Mouse (Mus musculus): ENCODE data around the gene Apbb1. TPM values are rescaled to one million over a fixed set of nuclear protein-coding genes. Genes with fewer than 3 reads are reported as not detected.

Apbb1 gene
- polyA plus RNA-seq (2012; rRNA removed), result 185 and 193 TPM in 2 replicates

DNA sequence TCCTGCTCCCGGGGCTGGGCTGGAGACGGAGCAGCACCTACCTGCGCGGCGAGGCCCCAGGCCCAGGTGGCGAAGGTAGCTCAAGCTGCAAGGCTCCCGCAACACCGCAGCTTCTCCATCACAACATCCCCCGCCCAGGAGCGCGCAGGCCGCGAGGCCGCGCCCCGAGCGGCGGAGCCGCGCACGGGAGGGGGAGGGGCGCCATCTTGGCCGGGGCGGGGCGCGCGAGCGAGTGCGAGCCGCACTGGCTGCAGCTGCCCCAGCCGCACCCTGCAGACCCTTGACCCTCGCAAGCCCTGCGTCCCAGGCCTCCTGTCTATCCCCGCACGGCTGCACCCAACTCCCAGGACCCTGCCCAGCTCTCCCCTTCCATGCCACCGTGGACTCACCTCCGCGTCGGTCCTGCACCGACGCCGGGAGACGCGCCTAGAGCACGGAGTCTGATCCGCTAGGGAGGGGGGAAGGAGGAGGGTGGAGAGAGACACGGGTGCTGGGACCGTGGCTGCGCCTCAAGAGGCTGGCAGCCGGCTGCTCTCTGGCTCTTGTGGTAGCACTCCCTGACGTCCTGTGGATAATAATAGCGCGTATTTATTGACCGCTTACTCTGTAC is at the start of gene Apbb1:
Gene Apbb1 (minus strand): TSS at position 560 of the 610 bp plus-strand sequence.
- no peak for TF ChIP-seq CTCF (IDR thresholded peaks at IDR 0.05; ENCODE audit: insufficient read depth, low read length)
- TF ChIP-seq POLR2A (IDR thresholded peaks at IDR 0.05; ENCODE audit: borderline replicate concordance, extremely low read depth, low read depth, low read length), result peak; percentile 78; the same call in 1 of the 2 replicates
- under 1% methylated on average over 48 of the region's 54 CpGs for WGBS
- Histone ChIP-seq H3K4me1 (ENCODE audit: control insufficient read depth, insufficient read depth, low read length) (peaks cover 8% of the 10 kb centered on the region), H3K4me3 (replicated peaks; ENCODE audit: extremely low read depth, low read depth, low read length) (peak within 1 kb of the TSS; percentile 97)
- DNase-seq, result peak; percentile 87

DNA sequence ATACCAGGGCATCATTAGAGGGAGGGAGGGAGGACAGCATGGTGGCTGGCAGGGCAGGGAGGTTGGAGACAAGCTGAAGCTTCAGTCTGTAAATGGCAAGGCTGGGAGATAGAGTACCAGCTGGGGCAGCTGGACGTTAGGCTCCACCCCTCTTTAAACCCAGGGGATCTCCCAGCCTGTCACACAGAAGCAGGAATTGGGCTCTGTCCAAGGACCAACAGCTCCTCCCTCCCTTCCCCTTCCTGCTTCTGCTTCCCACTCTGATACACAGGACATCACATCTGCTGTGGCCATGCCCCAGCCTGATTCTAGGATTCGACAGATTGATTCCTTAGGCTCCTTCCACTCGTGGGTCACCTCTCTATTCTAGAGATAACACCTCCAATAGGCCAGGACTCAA is 47.2 kb upstream of the Apbb1 start:
- Histone ChIP-seq H3K4me1 (ENCODE audit: control insufficient read depth, insufficient read depth, low read length) (peaks cover 18% of the 10 kb centered on the region; the same call in 1 of the 2 replicates), H3K4me3 (replicated peaks; ENCODE audit: extremely low read depth, low read depth, low read length) (no peak overlapping the region)
- no peak for DNase-seq
- 7% methylated on average over 3 of the region's 3 CpGs for WGBS
- TF ChIP-seq CTCF (IDR thresholded peaks at IDR 0.05; ENCODE audit: insufficient read depth, low read length), result no peak
- 0 out of 2 replicates have a peak, but pooled peaks have one; percentile 17 for TF ChIP-seq POLR2A (IDR thresholded peaks at IDR 0.05; ENCODE audit: borderline replicate concordance, extremely low read depth, low read depth, low read length)

- WGBS, result 53% methylated on average over 6 of the region's 6 CpGs
These were observed 43.9 kb upstream of the Apbb1 start for GRCm38 (mm10) chr7:105625397-105625796.

GRCm38 (mm10) chr7:105621646-105622292 is 40.3 kb upstream of the Apbb1 start:
- WGBS, result 55% methylated on average over 8 of the region's 8 CpGs
- no peak for TF ChIP-seq CTCF (IDR thresholded peaks at IDR 0.05; ENCODE audit: insufficient read depth, low read length)
- TF ChIP-seq POLR2A (IDR thresholded peaks at IDR 0.05; ENCODE audit: borderline replicate concordance, extremely low read depth, low read depth, low read length), result no peak
- no peak overlapping the region for H3K4me3 ChIP-seq (replicated peaks; ENCODE audit: extremely low read depth, low read depth, low read length)
- no peak for DNase-seq
- peaks cover 9% of the 10 kb centered on the region; the same call in 1 of the 2 replicates for H3K4me1 ChIP-seq (ENCODE audit: control insufficient read depth, insufficient read depth, low read length)

More at GRCm38 (mm10) chr7:105625397-105625796, 43.9 kb upstream of the Apbb1 start:
- DNase-seq, result no peak
- H3K4me1 ChIP-seq (ENCODE audit: control insufficient read depth, insufficient read depth, low read length), result peaks cover 23% of the 10 kb centered on the region; the same call in 1 of the 2 replicates
- TF ChIP-seq POLR2A (IDR thresholded peaks at IDR 0.05; ENCODE audit: borderline replicate concordance, extremely low read depth, low read depth, low read length) (no peak), CTCF (IDR thresholded peaks at IDR 0.05; ENCODE audit: insufficient read depth, low read length) (no peak)
- no peak overlapping the region for H3K4me3 ChIP-seq (replicated peaks; ENCODE audit: extremely low read depth, low read depth, low read length)

DNA sequence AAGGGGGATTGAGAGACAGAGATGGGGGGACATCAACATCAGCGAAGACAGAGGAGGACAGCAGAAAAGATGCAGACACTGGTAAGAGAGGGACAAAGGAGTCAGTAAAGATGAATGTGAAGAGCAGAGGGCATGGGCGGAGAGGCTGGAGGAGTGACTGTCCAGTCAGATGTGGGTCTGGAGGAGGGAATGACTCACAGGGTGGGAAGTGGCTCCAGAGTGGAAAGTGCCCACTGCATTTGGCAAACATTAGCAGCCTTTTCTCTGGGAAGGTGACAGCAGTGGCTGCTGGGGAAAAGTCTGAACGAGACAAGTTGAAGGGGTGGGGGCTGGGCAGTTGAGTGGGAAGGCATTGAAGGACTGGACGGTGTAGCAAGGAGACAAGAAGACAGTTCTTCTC is 39.6 kb upstream of the Apbb1 start:
- Histone ChIP-seq H3K4me3 (replicated peaks; ENCODE audit: extremely low read depth, low read depth, low read length) (no peak overlapping the region), H3K4me1 (ENCODE audit: control insufficient read depth, insufficient read depth, low read length) (peaks cover 9% of the 10 kb centered on the region; the same call in 1 of the 2 replicates)
- DNase-seq, result peak; percentile 57
- 48% methylated on average over 4 of the region's 4 CpGs for WGBS
- no peak for TF ChIP-seq CTCF (IDR thresholded peaks at IDR 0.05; ENCODE audit: insufficient read depth, low read length)
- TF ChIP-seq POLR2A (IDR thresholded peaks at IDR 0.05; ENCODE audit: borderline replicate concordance, extremely low read depth, low read depth, low read length), result no peak

- WGBS, result 58% methylated on average over 3 of the region's 3 CpGs
- no peak for DNase-seq
- TF ChIP-seq CTCF (IDR thresholded peaks at IDR 0.05; ENCODE audit: insufficient read depth, low read length), result no peak
- TF ChIP-seq POLR2A (IDR thresholded peaks at IDR 0.05; ENCODE audit: borderline replicate concordance, extremely low read depth, low read depth, low read length), result no peak
- Histone ChIP-seq H3K4me1 (ENCODE audit: control insufficient read depth, insufficient read depth, low read length) (peaks cover 9% of the 10 kb centered on the region; the same call in 1 of the 2 replicates), H3K4me3 (replicated peaks; ENCODE audit: extremely low read depth, low read depth, low read length) (no peak overlapping the region)
These were observed 38.2 kb upstream of the Apbb1 start for GRCm38 (mm10) chr7:105619701-105620100.

GRCm38 (mm10) chr7:105617810-105618209 is 36.4 kb upstream of the Apbb1 start:
- no peak for TF ChIP-seq CTCF (IDR thresholded peaks at IDR 0.05; ENCODE audit: insufficient read depth, low read length)
- TF ChIP-seq POLR2A (IDR thresholded peaks at IDR 0.05; ENCODE audit: borderline replicate concordance, extremely low read depth, low read depth, low read length), result no peak
- DNase-seq, result no peak
- Histone ChIP-seq H3K4me1 (ENCODE audit: control insufficient read depth, insufficient read depth, low read length) (peaks cover 9% of the 10 kb centered on the region; the same call in 1 of the 2 replicates), H3K4me3 (replicated peaks; ENCODE audit: extremely low read depth, low read depth, low read length) (no peak overlapping the region)
- 95% methylated on average over 22 of the region's 22 CpGs for WGBS

DNA sequence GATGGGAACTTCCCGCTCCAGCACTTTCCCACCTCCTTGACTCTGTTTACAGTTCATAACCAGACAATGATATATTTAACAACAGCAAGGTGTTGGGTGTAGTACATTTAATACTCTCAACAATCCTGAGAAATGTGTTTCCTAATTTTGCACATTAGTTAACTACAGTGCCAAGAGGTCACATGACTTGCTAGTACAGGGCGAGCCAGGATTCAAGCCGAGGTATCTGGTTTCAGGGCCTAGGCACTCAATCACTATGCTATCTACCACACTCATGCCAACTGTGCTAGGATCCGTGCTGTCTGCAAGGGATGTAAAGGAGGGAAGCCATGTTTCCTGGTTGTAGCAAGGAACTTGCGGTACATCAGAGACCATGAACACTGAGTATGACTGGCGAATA is 35.1 kb upstream of the Apbb1 start:
- WGBS, result 63% methylated on average over 6 of the region's 6 CpGs
- H3K4me1 ChIP-seq (ENCODE audit: control insufficient read depth, insufficient read depth, low read length), result peaks cover 9% of the 10 kb centered on the region; the same call in 1 of the 2 replicates
- DNase-seq, result no peak
- H3K4me3 ChIP-seq (replicated peaks; ENCODE audit: extremely low read depth, low read depth, low read length), result no peak overlapping the region
- TF ChIP-seq POLR2A (IDR thresholded peaks at IDR 0.05; ENCODE audit: borderline replicate concordance, extremely low read depth, low read depth, low read length), result no peak
- TF ChIP-seq CTCF (IDR thresholded peaks at IDR 0.05; ENCODE audit: insufficient read depth, low read length), result no peak

DNA sequence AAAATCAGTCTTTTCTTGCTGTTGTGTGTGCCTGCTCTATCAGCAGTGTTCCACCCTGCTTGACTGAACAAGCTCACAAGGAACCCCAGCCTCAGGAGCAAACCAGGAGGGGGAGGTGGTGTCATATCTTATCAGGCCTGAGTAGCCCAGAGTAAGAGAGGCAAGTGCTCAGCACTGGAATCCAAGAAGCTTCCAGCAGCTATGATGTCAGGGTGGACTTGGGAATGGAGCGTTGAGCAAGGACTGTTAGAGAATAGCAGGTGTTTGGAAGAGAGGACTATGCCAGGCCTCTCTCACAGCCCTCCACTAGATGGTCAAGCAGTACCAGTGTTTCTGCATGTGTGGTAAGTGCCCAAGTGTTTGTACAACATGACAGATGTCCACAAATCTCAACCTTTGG is 34.3 kb upstream of the Apbb1 start:
- no peak for DNase-seq
- Histone ChIP-seq H3K4me3 (replicated peaks; ENCODE audit: extremely low read depth, low read depth, low read length) (no peak overlapping the region), H3K4me1 (ENCODE audit: control insufficient read depth, insufficient read depth, low read length) (peaks cover 2% of the 10 kb centered on the region; the same call in 1 of the 2 replicates)
- 75% methylated on average over 1 of the region's 1 CpGs for WGBS
- TF ChIP-seq CTCF (IDR thresholded peaks at IDR 0.05; ENCODE audit: insufficient read depth, low read length) (no peak), POLR2A (IDR thresholded peaks at IDR 0.05; ENCODE audit: borderline replicate concordance, extremely low read depth, low read depth, low read length) (no peak)

Data from lung, adult 2 months (tissue).